Mouse (Mus musculus): ENCODE data around the gene Fam171a1. TPM values are rescaled to one million over a fixed set of nuclear protein-coding genes. Genes with fewer than 3 reads are reported as not detected.
"Not testable (repeated sequence)": the region's sequence is repeated elsewhere in the genome, so short reads cannot be mapped to it uniquely, and the experiment has no call there.

Gene Fam171a1
- polyA plus RNA-seq, 1 experiment: 0.01 TPM

DNA sequence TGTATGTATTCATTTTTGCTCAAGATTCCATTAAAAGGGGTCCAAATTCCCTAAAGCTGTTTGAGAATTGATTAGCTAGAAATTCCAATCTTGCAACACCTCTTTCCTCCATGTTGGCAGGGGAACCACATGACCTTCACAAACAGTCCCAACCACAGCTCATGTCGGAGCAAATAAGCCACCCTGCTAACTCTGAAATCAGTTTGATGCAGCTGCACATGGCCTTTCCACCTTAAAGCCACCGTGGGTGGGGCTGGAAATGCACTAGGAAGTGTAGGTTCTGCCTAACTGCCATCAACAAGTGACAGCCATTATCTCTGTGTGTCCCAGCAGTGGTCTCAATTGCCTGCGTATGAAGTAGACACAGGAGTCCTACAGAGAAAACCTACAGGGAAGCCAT, 101.5 kb downstream of the Fam171a1 start:
- H3K9me3 ChIP-seq (ENCODE audit: control insufficient read depth, low read length): no peaks in the 10 kb centered on the region
- H3K27me3 ChIP-seq (ENCODE audit: control insufficient read depth): no peaks in the 10 kb centered on the region
- no peaks in the 10 kb centered on the region for H3K4me1 ChIP-seq (ENCODE audit: control insufficient read depth)
- H3K36me3 ChIP-seq (ENCODE audit: control insufficient read depth): no peaks in the 10 kb centered on the region
- TF ChIP-seq GATA1 (IDR thresholded peaks at IDR 0.05; ENCODE audit: low read length) (no peak), TAL1 (IDR thresholded peaks at IDR 0.05; ENCODE audit: low read length) (no peak)
- no peak overlapping the region for H3K4me3 ChIP-seq (replicated peaks)

DNA sequence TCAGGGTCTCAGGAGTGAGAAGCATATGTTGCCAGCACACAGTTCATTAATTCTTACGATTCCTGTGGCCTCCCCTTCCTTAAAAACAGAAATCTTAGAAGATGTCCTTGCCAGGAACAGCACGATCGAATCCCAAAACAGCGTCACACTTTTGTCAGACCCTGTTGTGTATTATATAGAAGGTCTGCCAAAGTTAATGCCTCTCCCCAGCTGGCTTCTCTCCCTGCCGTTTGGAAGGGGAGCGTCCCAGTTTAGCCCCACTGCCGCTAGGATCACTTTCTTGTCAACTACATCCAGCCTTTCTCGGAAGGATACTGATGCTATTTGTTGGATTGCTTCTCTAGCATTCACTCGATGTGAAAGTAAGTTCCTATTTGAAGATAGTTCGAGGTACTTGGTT, 102.6 kb downstream of the Fam171a1 start:
- no peak overlapping the region for H3K4me3 ChIP-seq (replicated peaks)
- no peaks in the 10 kb centered on the region for H3K27me3 ChIP-seq (ENCODE audit: control insufficient read depth)
- no peaks in the 10 kb centered on the region for H3K9me3 ChIP-seq (ENCODE audit: control insufficient read depth, low read length)
- TF ChIP-seq TAL1 (IDR thresholded peaks at IDR 0.05; ENCODE audit: low read length) (no peak), GATA1 (IDR thresholded peaks at IDR 0.05; ENCODE audit: low read length) (no peak)
- H3K4me1 ChIP-seq (ENCODE audit: control insufficient read depth): no peaks in the 10 kb centered on the region
- H3K36me3 ChIP-seq (ENCODE audit: control insufficient read depth): no peaks in the 10 kb centered on the region

DNA sequence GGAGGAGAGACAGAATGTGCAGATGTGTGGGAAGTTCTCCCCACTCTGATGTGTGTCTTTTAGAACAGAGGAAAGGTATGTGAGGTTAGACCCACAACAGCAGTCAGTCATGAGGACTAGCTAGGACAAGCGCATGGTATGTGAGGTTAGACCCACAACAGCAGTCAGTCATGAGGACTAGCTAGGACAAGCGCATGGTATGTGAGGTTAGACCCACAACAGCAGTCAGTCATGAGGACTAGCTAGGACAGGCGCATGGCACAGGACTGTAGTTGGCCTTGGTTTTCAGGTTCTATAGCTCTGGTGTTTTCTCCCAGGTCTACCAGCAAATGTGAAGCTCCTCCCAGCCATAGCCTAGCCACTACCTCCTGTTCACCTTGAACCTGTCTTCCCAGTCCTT, 103.6 kb downstream of the Fam171a1 start:
- H3K9me3 ChIP-seq (ENCODE audit: control insufficient read depth, low read length); H3K27me3 ChIP-seq (ENCODE audit: control insufficient read depth); H3K36me3 ChIP-seq (ENCODE audit: control insufficient read depth); H3K4me1 ChIP-seq (ENCODE audit: control insufficient read depth); H3K4me3 ChIP-seq (replicated peaks): not testable (repeated sequence)

DNA sequence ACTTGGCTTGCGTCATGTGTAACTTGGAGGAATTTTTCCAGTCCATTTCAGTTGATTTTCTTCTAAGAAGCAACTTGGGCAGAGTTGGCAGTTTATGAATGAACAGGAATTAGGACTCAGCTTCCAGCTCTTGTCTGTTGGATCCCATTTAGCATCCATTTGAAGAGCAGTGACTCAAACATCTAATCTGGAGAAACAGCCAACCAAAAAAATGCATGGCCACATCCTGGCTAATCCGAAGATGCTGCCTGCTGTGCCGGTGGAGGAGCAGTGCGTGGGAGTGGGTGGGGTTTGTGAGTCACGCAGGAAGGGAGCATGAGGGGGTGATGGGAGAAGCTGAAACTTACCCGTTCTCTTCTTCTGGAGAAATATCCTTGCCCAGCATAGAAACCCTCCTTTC, 104.2 kb downstream of the Fam171a1 start:
- H3K4me1 ChIP-seq (ENCODE audit: control insufficient read depth): no peaks in the 10 kb centered on the region
- no peak overlapping the region for H3K4me3 ChIP-seq (replicated peaks)
- no peaks in the 10 kb centered on the region for H3K36me3 ChIP-seq (ENCODE audit: control insufficient read depth)
- H3K9me3 ChIP-seq (ENCODE audit: control insufficient read depth, low read length): no peaks in the 10 kb centered on the region
- no peaks in the 10 kb centered on the region for H3K27me3 ChIP-seq (ENCODE audit: control insufficient read depth)
- TF ChIP-seq TAL1 (IDR thresholded peaks at IDR 0.05; ENCODE audit: low read length): no peak
- TF ChIP-seq GATA1 (IDR thresholded peaks at IDR 0.05; ENCODE audit: low read length): no peak

DNA sequence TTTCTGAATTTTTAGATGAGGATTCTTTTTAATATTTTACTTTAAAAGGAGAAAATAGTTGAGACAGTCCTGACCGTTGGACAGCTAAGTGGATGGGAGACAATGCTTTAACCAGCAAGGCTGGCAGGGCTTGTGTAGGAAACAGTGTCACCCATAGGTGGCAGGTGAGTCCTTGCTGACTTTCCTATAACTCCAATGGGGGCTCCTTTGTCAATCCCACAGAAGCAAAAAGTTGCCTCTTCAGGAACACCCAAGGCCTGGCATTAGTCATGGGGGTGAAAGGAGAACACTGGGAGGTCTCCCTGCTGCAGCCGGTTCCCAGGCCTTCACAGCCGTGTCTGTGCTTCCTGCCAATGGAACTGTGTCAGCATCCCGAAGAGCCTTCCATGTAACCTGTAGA, 114.5 kb downstream of the Fam171a1 start:
- no peak for TF ChIP-seq TAL1 (IDR thresholded peaks at IDR 0.05; ENCODE audit: low read length)
- TF ChIP-seq GATA1 (IDR thresholded peaks at IDR 0.05; ENCODE audit: low read length): no peak
- Histone ChIP-seq H3K36me3 (ENCODE audit: control insufficient read depth) (no peaks in the 10 kb centered on the region), H3K27me3 (ENCODE audit: control insufficient read depth) (no peaks in the 10 kb centered on the region), H3K4me1 (ENCODE audit: control insufficient read depth) (no peaks in the 10 kb centered on the region), H3K4me3 (replicated peaks) (no peak overlapping the region), H3K9me3 (ENCODE audit: control insufficient read depth, low read length) (no peaks in the 10 kb centered on the region)

DNA sequence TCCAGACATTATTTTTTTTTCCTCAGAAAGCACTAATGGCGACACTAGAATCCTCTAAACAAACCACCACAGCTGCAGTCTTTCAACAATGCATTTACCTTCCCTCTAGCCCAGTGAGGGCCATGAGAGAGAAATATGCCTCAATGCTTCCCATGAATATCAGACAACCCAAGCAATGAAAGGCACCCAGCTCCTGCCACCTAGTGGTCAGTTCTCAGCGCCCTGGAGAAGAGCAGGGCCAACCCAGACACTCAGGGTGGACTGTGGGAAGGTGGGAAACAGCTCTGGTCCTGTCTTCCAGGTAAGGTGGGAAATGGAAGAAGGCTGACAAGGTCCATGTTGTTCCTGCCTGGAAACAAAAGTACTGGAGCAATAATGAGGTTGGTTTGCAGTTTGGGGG, 115.0 kb downstream of the Fam171a1 start:
- no peak overlapping the region for H3K4me3 ChIP-seq (replicated peaks)
- TF ChIP-seq TAL1 (IDR thresholded peaks at IDR 0.05; ENCODE audit: low read length): no peak
- no peaks in the 10 kb centered on the region for H3K27me3 ChIP-seq (ENCODE audit: control insufficient read depth)
- no peaks in the 10 kb centered on the region for H3K36me3 ChIP-seq (ENCODE audit: control insufficient read depth)
- H3K9me3 ChIP-seq (ENCODE audit: control insufficient read depth, low read length): no peaks in the 10 kb centered on the region
- H3K4me1 ChIP-seq (ENCODE audit: control insufficient read depth): no peaks in the 10 kb centered on the region

DNA sequence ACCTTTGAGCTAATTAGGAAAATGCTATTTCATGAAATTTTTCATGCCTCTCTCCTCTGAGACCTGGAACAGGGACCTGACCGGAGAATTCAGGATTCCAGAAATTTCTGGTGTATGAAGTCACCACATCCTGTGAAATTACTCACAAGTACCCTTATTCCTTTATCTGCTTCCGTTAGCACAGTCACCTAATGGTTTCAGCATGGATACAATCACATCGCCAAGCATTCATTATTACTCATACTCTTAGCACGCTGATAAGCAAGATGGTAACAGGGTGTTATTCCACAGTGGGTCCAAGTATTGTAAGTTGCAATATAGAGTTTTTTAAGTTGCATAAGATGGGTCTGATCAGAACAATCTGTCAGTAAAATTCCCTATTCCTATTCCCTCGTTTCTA, 125.2 kb downstream of the Fam171a1 start:
- H3K36me3 ChIP-seq (ENCODE audit: control insufficient read depth): no peaks in the 10 kb centered on the region
- no peak overlapping the region for H3K4me3 ChIP-seq (replicated peaks)
- TF ChIP-seq TAL1 (IDR thresholded peaks at IDR 0.05; ENCODE audit: low read length): no peak
- TF ChIP-seq GATA1 (IDR thresholded peaks at IDR 0.05; ENCODE audit: low read length): no peak
- H3K9me3 ChIP-seq (ENCODE audit: control insufficient read depth, low read length): no peaks in the 10 kb centered on the region
- no peaks in the 10 kb centered on the region for H3K27me3 ChIP-seq (ENCODE audit: control insufficient read depth)
- no peaks in the 10 kb centered on the region for H3K4me1 ChIP-seq (ENCODE audit: control insufficient read depth)

DNA sequence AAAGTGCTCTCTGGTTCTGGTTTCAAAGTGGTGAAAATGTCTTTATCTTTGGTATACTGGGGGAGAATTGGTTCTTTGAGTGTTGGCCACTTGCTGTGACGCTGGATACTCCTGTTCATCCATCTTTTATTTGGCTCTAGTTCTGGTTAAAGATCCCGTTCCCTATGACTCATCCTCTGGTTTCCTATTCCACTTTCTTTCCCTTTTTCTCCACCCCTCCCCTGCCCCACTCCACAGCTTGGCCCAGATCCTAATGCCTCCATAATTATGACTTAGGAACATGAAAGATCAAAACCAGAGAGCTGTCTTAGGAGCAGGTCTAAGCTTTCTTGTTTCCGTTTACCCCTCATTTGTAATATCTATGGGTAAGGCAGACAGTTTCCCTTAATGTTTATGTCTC, 130.2 kb downstream of the Fam171a1 start:
- Histone ChIP-seq H3K36me3 (ENCODE audit: control insufficient read depth) (no peaks in the 10 kb centered on the region), H3K4me3 (replicated peaks) (no peak overlapping the region), H3K9me3 (ENCODE audit: control insufficient read depth, low read length) (no peaks in the 10 kb centered on the region), H3K4me1 (ENCODE audit: control insufficient read depth) (no peaks in the 10 kb centered on the region), H3K27me3 (ENCODE audit: control insufficient read depth) (no peaks in the 10 kb centered on the region)
- TF ChIP-seq GATA1 (IDR thresholded peaks at IDR 0.05; ENCODE audit: low read length): no peak
- TF ChIP-seq TAL1 (IDR thresholded peaks at IDR 0.05; ENCODE audit: low read length): no peak

DNA sequence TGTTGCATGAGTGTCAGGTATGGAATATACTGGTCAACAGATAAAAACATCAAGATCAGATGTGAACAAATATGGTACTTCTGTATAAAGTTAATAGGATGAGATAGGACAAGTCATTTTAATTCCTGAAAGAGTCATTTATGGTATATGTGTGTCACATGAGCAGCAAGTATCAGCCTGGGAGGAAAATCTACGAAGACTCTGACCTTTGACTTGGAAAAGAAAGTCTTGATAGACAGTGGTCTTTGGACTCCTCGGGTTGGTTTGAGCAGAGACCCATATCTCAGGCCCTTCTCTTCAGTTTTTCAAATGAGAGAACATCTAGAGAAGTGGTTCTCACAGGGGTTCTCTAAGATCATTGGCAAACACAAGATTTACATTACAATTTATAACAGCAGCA, 137.3 kb downstream of the Fam171a1 start:
- H3K9me3 ChIP-seq (ENCODE audit: control insufficient read depth, low read length): no peaks in the 10 kb centered on the region
- H3K27me3 ChIP-seq (ENCODE audit: control insufficient read depth): no peaks in the 10 kb centered on the region
- no peaks in the 10 kb centered on the region for H3K36me3 ChIP-seq (ENCODE audit: control insufficient read depth)
- TF ChIP-seq GATA1 (IDR thresholded peaks at IDR 0.05; ENCODE audit: low read length) (no peak), TAL1 (IDR thresholded peaks at IDR 0.05; ENCODE audit: low read length) (no peak)
- H3K4me3 ChIP-seq (replicated peaks): no peak overlapping the region
- H3K4me1 ChIP-seq (ENCODE audit: control insufficient read depth): no peaks in the 10 kb centered on the region

DNA sequence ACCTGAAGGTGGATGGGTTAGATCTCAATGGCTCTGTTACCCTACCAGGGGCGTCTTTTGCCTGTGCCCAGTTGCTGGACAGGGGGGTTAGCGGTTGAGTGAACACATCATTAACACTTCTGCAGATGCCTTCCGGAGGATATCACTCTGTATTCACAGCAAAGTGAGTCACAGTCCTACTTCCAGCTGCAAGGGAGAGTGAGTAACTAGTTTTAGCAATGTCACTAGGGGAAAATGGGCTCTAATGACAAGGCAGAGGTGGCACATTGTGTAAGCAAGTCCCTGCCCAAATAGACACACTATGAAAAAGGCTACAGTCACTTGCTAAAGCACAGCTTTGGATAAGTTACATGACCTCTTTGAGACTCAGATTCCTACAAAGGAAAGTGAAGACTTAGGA, 152.4 kb downstream of the Fam171a1 start:
- no peaks in the 10 kb centered on the region for H3K4me1 ChIP-seq (ENCODE audit: control insufficient read depth)
- no peak for TF ChIP-seq TAL1 (IDR thresholded peaks at IDR 0.05; ENCODE audit: low read length)
- no peak for TF ChIP-seq GATA1 (IDR thresholded peaks at IDR 0.05; ENCODE audit: low read length)
- no peaks in the 10 kb centered on the region for H3K9me3 ChIP-seq (ENCODE audit: control insufficient read depth, low read length)
- no peak overlapping the region for H3K4me3 ChIP-seq (replicated peaks)
- no peaks in the 10 kb centered on the region for H3K36me3 ChIP-seq (ENCODE audit: control insufficient read depth)
- no peaks in the 10 kb centered on the region for H3K27me3 ChIP-seq (ENCODE audit: control insufficient read depth)
